Mouse (Mus musculus) cerebellum, postnatal 36 days (tissue): ENCODE measurements at regions not wholly inside any gene's neighbourhood (a gene's known extent, or its start where the extent isn't known, plus 50 kb on each side); places are given as distances from the start of the nearest gene placed in this dataset.

Experiments used
- DNase-seq, 2 experiments: peaks; one replicate each; pipeline ENCODE4 v3.0.0; 2021 to 2022; ENCODE audit warnings: mixed read lengths in 2 of 2

GRCm38 (mm10) chr8:8258855-8259254 is 402.2 kb downstream of the Efnb2 start:
- DNase-seq, result no peak

GRCm38 (mm10) chr8:8258231-8258638 is 402.8 kb downstream of the Efnb2 start:
- DNase-seq, result no peak

DNA sequence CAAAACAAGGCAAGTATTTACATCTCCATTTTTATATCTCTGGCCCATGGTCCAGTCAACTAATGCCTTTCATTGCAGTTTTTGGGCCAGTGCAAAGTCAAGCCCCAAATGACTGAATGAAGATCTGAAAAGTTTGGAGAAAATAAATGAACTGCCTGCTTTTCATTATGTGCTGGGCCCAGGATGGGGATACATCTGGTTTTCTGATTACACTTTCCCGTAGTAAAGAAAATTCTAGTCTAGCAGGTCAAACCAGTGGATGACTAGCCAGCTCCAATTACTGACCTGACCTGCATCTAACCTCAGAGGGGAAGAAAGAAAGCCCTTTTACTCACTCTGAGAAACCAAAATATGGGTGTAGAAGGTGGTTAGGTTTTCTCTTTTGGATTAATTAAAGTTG is 404.7 kb downstream of the Efnb2 start:
- no peak for DNase-seq

DNA sequence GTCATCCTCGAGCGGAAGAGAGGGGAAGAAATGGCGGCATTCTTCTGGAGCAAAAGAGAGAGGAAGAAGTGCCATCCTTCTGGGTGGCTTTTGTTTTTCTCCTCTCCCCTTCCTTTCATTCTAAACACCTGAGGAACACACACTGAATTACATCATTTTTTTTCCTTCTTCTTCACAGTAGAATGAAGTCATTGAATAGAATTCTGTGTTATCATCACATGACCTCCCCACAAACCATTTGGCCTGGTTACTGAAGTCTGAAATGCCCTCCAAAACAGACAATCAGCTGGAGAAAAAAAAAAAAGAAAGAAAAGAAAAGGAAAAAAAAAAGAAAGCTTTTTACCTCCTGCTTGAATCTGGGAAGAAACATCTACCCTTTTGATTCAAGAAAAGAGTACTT is 406.6 kb downstream of the Efnb2 start:
- no peak for DNase-seq

DNA sequence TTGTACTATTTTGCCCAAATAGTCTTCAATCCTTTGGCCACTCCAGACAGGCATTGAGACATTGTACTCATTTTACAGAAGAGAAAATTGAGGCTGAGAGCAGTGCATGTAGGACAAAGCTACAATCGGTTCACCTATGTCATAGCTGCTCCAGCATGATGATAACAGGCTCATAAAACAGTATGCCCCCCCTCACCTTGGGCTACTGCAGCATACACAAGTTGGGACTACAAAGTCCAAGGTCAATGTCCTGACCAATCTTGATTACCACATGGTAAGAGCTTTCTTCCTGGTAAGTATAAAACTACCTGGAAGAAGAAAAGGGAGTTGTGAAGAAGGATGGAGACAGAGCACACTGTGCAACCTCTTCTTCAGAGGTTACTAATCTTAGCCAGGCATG is 416.4 kb downstream of the Efnb2 start:
- no peak for DNase-seq

GRCm38 (mm10) chr8:8241755-8242501 is 419.1 kb downstream of the Efnb2 start:
- no peak for DNase-seq

DNA sequence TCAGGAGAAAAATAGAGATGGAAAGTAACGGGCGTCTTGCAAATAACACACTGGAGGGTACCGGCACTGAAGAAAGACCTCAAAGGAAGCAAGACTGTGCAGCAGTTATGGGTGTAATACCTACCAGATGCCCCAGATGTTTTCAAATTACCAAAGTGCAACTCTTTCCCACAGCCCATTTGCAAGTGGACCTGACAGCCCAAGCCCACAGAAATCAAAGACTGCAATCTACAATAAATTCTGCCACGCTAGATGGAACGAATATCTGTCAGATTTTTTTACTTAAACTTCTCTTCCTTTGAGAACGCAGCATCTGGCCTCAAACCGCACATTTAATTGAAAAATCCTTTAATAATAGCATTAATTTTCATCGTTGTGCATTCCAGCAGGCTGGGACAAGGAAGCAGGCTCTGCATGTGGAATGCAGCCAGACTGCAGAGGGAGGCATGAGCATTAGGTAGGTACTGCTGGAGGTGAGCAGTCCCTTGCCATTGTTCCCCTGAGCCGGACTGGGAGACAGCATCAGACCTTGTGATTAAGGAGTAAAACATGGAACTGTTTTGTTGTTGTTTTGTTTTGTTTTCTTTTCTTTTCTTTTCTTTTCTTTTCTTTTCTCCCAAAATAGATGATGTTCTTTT is 419.9 kb downstream of the Efnb2 start:
- no peak for DNase-seq

DNA sequence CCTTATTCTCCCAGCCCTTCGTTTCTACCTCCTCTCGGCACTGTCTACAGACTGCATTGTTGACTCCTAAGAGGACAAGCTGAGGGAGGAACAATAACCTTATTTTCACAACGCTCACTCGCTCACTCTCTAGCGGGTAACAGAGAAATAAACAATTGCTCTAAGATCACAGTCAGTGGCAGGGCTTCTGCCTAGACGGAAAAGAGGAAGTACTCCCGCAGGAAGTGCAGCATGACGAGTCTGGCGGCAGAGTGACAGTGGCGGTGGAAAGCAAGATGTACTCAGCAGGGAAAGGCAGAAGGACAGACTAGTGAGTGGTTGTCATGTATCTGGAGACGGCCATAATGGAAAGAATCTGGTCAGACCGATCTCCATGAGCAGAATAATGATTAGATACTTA is 421.6 kb downstream of the Efnb2 start:
- DNase-seq, result no peak

DNA sequence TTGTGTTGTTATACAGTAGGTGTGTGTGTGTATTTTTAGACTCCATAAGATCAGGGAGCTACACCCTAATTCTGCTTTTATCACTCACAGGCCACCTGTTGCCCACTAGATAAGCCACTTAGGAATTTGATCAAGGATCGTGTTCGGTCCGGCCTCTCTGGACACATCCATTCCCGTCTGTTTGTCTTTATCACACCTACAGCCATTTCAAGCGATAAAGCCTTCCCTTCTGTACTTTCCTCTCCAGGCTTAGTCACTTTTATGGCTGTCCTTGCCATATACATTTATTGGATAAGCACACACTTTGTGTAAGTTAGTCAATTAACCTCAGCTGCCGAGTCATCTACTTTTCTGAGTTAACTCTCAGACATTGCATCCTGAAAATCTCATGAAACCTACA is 423.0 kb downstream of the Efnb2 start:
- DNase-seq, result no peak

DNA sequence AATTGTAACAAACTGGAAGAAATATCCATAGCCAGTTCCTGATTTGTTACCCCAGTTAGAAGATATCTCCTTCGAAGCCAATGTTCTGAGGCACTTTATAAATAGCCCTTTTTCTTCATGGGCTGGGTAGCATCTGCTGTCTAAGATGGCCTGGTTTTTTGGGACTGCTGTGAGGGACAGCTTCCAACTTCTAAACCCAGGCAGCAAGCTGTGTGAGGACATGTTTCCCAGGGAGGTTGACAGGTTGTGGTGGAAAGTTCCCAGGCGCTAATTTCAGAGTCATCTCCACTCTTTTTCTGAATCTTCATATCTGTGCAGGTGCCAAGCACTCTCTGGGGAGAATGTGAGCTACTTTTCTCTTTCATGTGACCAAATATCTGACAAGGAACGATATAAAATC is 427.4 kb downstream of the Efnb2 start:
- peak; percentile 26 to 53 for DNase-seq

DNA sequence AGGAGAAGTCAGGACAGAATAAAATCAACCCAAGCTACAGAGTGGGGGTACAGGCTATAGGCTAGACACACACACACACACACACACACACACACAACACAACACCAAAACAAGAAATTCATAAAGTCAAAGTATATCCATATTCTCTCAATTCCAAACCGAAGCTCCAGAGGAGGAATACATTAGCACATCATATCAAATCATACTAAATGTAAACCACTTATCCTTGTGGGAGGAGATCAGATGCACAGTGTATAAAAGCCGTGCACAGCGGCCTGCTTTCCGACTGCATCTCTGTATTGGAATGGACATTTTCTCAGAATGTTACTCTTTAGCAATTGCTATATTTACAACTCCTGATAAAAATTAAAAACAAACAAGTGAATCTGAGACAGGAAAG is 427.9 kb downstream of the Efnb2 start:
- no peak for DNase-seq

DNA sequence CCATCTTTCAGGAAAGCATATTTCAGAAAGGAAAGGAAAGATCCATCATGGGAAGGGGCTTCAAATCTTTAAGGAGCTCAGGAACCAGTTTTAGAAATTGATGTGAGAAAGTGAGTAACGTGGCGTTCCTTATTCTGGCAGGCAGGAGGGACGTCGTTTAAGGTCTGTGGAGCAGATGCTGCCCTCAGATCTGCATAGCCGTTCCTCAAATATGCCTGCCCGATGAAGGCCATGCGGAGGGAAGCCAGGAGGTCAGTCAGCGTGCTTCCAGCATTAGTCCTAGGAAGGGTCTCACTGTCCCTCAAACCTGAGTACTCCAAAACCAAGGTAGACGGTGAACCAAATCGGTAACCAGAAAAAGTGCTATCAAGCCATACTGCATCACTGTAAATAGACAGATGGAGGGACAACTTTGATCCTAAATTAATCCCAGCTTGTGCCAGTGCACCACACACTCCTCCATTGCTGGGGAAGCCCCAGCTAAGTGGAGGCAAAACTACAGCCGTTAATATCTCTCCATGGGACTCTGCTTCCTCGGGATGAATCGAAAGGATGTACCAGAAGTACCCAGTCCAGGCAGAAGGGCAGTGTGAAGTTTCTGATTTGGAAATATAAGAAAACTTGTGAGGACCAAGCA is 428.9 kb downstream of the Efnb2 start:
- DNase-seq, result no peak

GRCm38 (mm10) chr8:8231308-8231985 is 429.6 kb downstream of the Efnb2 start:
- peak; percentile 34 for DNase-seq

GRCm38 (mm10) chr8:8225994-8226393 is 435.0 kb downstream of the Efnb2 start:
- no peak for DNase-seq

GRCm38 (mm10) chr8:8225175-8225830 is 435.7 kb downstream of the Efnb2 start:
- no peak for DNase-seq

- DNase-seq, result no peak
Measured at GRCm38 (mm10) chr8:8220395-8221031, 440.5 kb downstream of the Efnb2 start.

- DNase-seq, result no peak
Measured at GRCm38 (mm10) chr8:8219701-8220394, 441.2 kb downstream of the Efnb2 start.

- no peak for DNase-seq
Measured at GRCm38 (mm10) chr8:8193036-8193435, 468.0 kb downstream of the Efnb2 start.

DNA sequence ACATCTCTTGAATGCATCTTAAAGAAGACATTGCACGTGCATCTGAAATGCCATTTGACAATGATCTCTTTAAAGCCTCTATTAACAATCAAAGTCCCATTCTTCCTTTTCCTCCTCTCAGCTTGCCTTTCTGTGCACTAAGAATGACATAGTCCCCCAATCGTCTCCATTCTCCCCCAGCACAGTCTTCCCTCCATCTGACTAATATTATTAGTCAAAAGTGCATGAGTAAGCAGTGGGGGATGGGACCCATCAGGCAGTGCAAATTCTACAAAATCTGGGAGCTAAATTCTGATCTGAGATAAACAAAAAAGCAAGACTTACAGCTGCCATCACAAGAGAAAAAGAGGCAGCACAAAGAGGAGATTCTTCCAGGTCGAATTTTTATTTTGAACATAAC is 475.0 kb downstream of the Efnb2 start:
- DNase-seq, result no peak

GRCm38 (mm10) chr8:8183233-8183622 is 477.8 kb downstream of the Efnb2 start:
- no peak for DNase-seq

GRCm38 (mm10) chr8:8182616-8183232 is 478.3 kb downstream of the Efnb2 start:
- DNase-seq, result no peak
